Mouse (Mus musculus) small intestine, adult 10 weeks (tissue): Measurements from ENCODE around the gene Ssx9. TPM values are rescaled to one million over a fixed set of nuclear protein-coding genes. Genes with fewer than 3 reads are reported as not detected.

Experiments
- polyA plus RNA-seq: library from polyadenylated mRNA; stranded (reverse); fragments of 350-450 nt; fragmentation: Illumina TruSeq; extraction: RNeasy Lipid Tissue Mini Kit (QIAGEN cat#74804); gene quantifications from one replicate; pipeline ENCODE4 v1.2.3, GENCODE M21; 2014; ENCODE audit warnings: low replicate concordance

Gene Ssx9
- polyA plus RNA-seq: not detected

DNA sequence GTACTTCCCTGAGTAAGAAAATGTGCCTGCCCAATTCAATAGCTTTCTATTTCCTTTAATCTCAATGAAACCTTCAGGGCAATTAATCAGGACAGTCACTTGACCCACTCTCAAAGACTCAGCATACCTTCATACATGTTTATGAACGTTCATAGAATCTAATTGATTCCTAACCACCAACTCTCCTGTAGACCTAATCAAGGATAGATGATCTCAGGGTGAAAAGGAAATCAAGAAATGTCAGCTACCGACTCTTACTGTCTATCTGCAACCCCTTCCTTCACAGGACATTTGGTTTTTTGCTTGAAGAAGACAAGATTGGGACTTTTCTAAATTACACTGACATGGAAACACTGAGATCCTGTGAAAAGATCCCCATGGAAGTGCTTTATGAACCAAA is at the start of gene Ssx9:
Gene Ssx9 (plus strand): TSS at position 301 of the 400 bp plus-strand sequence.

GRCm38 (mm10) chrX:8803391-8803790 is 55.2 kb downstream of the Ssx9 start, which contains the start of gene Ssxb5:
Gene Ssxb5 (plus strand): TSS chrX:8803691.

Other genes with a start within 250 kb of the Ssx9 start
- gene Gm14459, start 223.5 kb upstream of the Ssx9 start, polyA plus RNA-seq: not detected
- not detected for gene Ssxb6, start 200.2 kb upstream of the Ssx9 start, polyA plus RNA-seq
- gene Ssxb3, start 156.6 kb upstream of the Ssx9 start, polyA plus RNA-seq: not detected
- not detected for gene Ssxb8, start 57.6 kb upstream of the Ssx9 start, polyA plus RNA-seq
- not detected for gene Ssxb5, start 55.3 kb downstream of the Ssx9 start, polyA plus RNA-seq
- gene Gm6592, start 95.6 kb downstream of the Ssx9 start, polyA plus RNA-seq: not detected
- not detected for gene Gm5751, start 125.8 kb downstream of the Ssx9 start, polyA plus RNA-seq
- 3.1 TPM for gene B630019K06Rik, start 143.9 kb downstream of the Ssx9 start, polyA plus RNA-seq
- not detected for gene Fthl17b, start 214.5 kb downstream of the Ssx9 start, polyA plus RNA-seq
- gene Fthl17c, start 228.1 kb downstream of the Ssx9 start, polyA plus RNA-seq: not detected
- gene Fthl17d, start 238.3 kb downstream of the Ssx9 start, polyA plus RNA-seq: not detected